Mouse (Mus musculus) cerebellum, adult 11-12 months (tissue): ENCODE data around the gene Gm20883.
"Not testable (repeated sequence)": the region's sequence is repeated elsewhere in the genome, so short reads cannot be mapped to it uniquely, and the experiment has no call there.

Experiments
- DNase-seq: peaks from one replicate; pipeline ENCODE4 v3.0.0; 2022

Gene Gm20883

DNA sequence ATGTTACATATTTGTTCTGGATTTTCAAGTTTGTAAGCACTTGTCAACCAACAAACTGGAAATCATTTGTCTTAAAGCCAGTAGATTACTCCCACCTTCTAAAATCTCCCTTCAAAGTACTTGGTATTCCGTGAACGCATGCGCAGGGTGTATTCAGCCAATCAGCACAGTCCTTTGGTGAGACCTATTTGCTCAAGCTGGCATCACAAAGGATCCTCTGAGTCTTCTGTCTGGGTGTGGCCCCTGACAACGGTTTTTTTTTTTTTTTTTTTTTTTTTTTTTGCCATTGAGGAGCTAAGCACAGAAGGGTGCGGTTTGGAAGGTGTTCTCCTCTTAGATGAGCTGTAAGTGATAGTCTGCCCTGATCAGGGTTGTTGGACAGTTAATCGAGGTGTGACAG, at the start of gene Gm20883:
Gene Gm20883, plus strand, starts transcription at position 301 of the 400 bp plus-strand sequence.
- DNase-seq, result not testable (repeated sequence)
